Mouse (Mus musculus): ENCODE measurements around the gene Dbndd1. TPM values are rescaled to one million over a fixed set of nuclear protein-coding genes. Genes with fewer than 3 reads are reported as not detected.
A peak's percentile ranks its signal among the peaks of the same experiment; 100 is the strongest.
"Not testable (repeated sequence)": the region's sequence is repeated elsewhere in the genome, so short reads cannot be mapped to it uniquely, and the experiment has no call there.

Dbndd1 gene
- polyA plus RNA-seq, 1 experiment from 2014 or later: 2.4 TPM

GRCm38 (mm10) chr8:123482627-123483026 is 32.6 kb downstream of the Dbndd1 start:
- Histone ChIP-seq H3K27ac (no peak overlapping the region), H3K4me1 (replicated peaks; ENCODE audit: insufficient read depth, low read length) (peaks cover 10% of the 10 kb centered on the region), H3K4me3 (replicated peaks; ENCODE audit: low read depth, low read length) (no peak overlapping the region), H3K4me2 (ENCODE audit: low read length) (no peak overlapping the region), H3K9me3 (replicated peaks; ENCODE audit: low read length) (no peaks in the 10 kb centered on the region), H3K9ac (ENCODE audit: low read depth, low read length) (no peak overlapping the region), H3K36me3 (ENCODE audit: insufficient read depth, low read length) (peaks cover 40% of the 10 kb centered on the region; the same call in 1 of the 2 replicates), H3K27me3 (ENCODE audit: insufficient read depth, low read length) (no peaks in the 10 kb centered on the region)
- DNase-seq (ENCODE audit: low spot score) (peak; percentile 29), ATAC-seq (replicated peaks; ENCODE audit: low FRiP score, low read depth) (no peak)
- 90% methylated on average over 7 of the region's 7 CpGs for WGBS
- TF ChIP-seq CTCF (IDR thresholded peaks at IDR 0.05; ENCODE audit: low read depth): peak; percentile 49

- Histone ChIP-seq H3K36me3 (ENCODE audit: insufficient read depth, low read length) (0 out of 2 replicates have a peak, but pooled peaks cover 9% of the 10 kb centered on the region), H3K27me3 (ENCODE audit: insufficient read depth, low read length) (no peaks in the 10 kb centered on the region), H3K9ac (ENCODE audit: low read depth, low read length) (peak overlapping the region; percentile 74), H3K9me3 (replicated peaks; ENCODE audit: low read length) (no peaks in the 10 kb centered on the region), H3K27ac (peak overlapping the region; percentile 87), H3K4me1 (replicated peaks; ENCODE audit: insufficient read depth, low read length) (peaks cover 10% of the 10 kb centered on the region), H3K4me2 (ENCODE audit: low read length) (peak overlapping the region; percentile 87), H3K4me3 (replicated peaks; ENCODE audit: low read depth, low read length) (peak overlapping the region; percentile 76)
- no peak for ATAC-seq (replicated peaks; ENCODE audit: low FRiP score, low read depth)
- no peak for TF ChIP-seq CTCF (IDR thresholded peaks at IDR 0.05; ENCODE audit: low read depth)
- 30% methylated on average over 16 of the region's 16 CpGs for WGBS
- peak; percentile 21 for DNase-seq (ENCODE audit: low spot score)
Measured at GRCm38 (mm10) chr8:123478456-123479218, 36.6 kb downstream of the Dbndd1 start.

- H3K27ac ChIP-seq: peak within 1 kb of the TSS; percentile 87
- peak within 1 kb of the TSS; percentile 76 for H3K4me3 ChIP-seq (replicated peaks; ENCODE audit: low read depth, low read length)
- peaks cover 10% of the 10 kb centered on the region for H3K4me1 ChIP-seq (replicated peaks; ENCODE audit: insufficient read depth, low read length)
- H3K27me3 ChIP-seq (ENCODE audit: insufficient read depth, low read length): no peaks in the 10 kb centered on the region
- H3K36me3 ChIP-seq (ENCODE audit: insufficient read depth, low read length): 0 out of 2 replicates have a peak, but pooled peaks cover 9% of the 10 kb centered on the region
- under 1% methylated on average over 58 of the region's 58 CpGs for WGBS
- peak; percentile 92 for DNase-seq (ENCODE audit: low spot score)
- peak; percentile 91 for ATAC-seq (replicated peaks; ENCODE audit: low FRiP score, low read depth)
- H3K9me3 ChIP-seq (replicated peaks; ENCODE audit: low read length): no peaks in the 10 kb centered on the region
- peak within 1 kb of the TSS; percentile 74 for H3K9ac ChIP-seq (ENCODE audit: low read depth, low read length)
- H3K4me2 ChIP-seq (ENCODE audit: low read length): peak within 1 kb of the TSS; percentile 87
- no peak for TF ChIP-seq CTCF (IDR thresholded peaks at IDR 0.05; ENCODE audit: low read depth)
Measured at GRCm38 (mm10) chr8:123477737-123478258, 37.5 kb downstream of the Dbndd1 start, which contains the start of gene Afg3l1. TSS of gene Afg3l1 (plus strand) at chr8:123477903.

GRCm38 (mm10) chr8:123476911-123477736 is 38.1 kb downstream of the Dbndd1 start:
- ATAC-seq (replicated peaks; ENCODE audit: low FRiP score, low read depth) (0 out of 2 replicates have a peak, but pooled peaks have one; percentile 6), DNase-seq (ENCODE audit: low spot score) (peak; percentile 13)
- no peak for TF ChIP-seq CTCF (IDR thresholded peaks at IDR 0.05; ENCODE audit: low read depth)
- Histone ChIP-seq H3K36me3 (ENCODE audit: insufficient read depth, low read length) (0 out of 2 replicates have a peak, but pooled peaks cover 9% of the 10 kb centered on the region), H3K9me3 (replicated peaks; ENCODE audit: low read length) (no peaks in the 10 kb centered on the region), H3K27ac (peak overlapping the region; percentile 87; the same call in 1 of the 2 replicates), H3K27me3 (ENCODE audit: insufficient read depth, low read length) (no peaks in the 10 kb centered on the region), H3K9ac (ENCODE audit: low read depth, low read length) (peak overlapping the region; percentile 74), H3K4me3 (replicated peaks; ENCODE audit: low read depth, low read length) (peak overlapping the region; percentile 76), H3K4me2 (ENCODE audit: low read length) (peak overlapping the region; percentile 87), H3K4me1 (replicated peaks; ENCODE audit: insufficient read depth, low read length) (peaks cover 10% of the 10 kb centered on the region)
- WGBS: 10% methylated on average over 34 of the region's 34 CpGs

- DNase-seq (ENCODE audit: low spot score); H3K27ac ChIP-seq; ATAC-seq (replicated peaks; ENCODE audit: low FRiP score, low read depth); H3K27me3 ChIP-seq (ENCODE audit: insufficient read depth, low read length); H3K4me2 ChIP-seq (ENCODE audit: low read length); H3K9ac ChIP-seq (ENCODE audit: low read depth, low read length); H3K36me3 ChIP-seq (ENCODE audit: insufficient read depth, low read length); H3K4me3 ChIP-seq (replicated peaks; ENCODE audit: low read depth, low read length); H3K9me3 ChIP-seq (replicated peaks; ENCODE audit: low read length): not testable (repeated sequence)
- WGBS: 56% methylated on average over 5 of the region's 5 CpGs
- H3K4me1 ChIP-seq (replicated peaks; ENCODE audit: insufficient read depth, low read length): peaks cover 10% of the 10 kb centered on the region
Measured at GRCm38 (mm10) chr8:123474549-123474948, 40.7 kb downstream of the Dbndd1 start.

GRCm38 (mm10) chr8:123472991-123473390 is 42.3 kb downstream of the Dbndd1 start:
- H3K36me3 ChIP-seq (ENCODE audit: insufficient read depth, low read length); ATAC-seq (replicated peaks; ENCODE audit: low FRiP score, low read depth); H3K4me1 ChIP-seq (replicated peaks; ENCODE audit: insufficient read depth, low read length); H3K4me2 ChIP-seq (ENCODE audit: low read length); H3K4me3 ChIP-seq (replicated peaks; ENCODE audit: low read depth, low read length); H3K9ac ChIP-seq (ENCODE audit: low read depth, low read length); H3K9me3 ChIP-seq (replicated peaks; ENCODE audit: low read length); H3K27me3 ChIP-seq (ENCODE audit: insufficient read depth, low read length); H3K27ac ChIP-seq; DNase-seq (ENCODE audit: low spot score): not testable (repeated sequence)
- whole genome bisulfite sequencing: 64% methylated on average over 6 of the region's 6 CpGs
